Mouse (Mus musculus) myocyte (in vitro differentiated cells): Measurements from ENCODE around the gene BC048403. TPM values are rescaled to one million over a fixed set of nuclear protein-coding genes. Genes with fewer than 3 reads are reported as not detected.

Source experiments
- H3K27me3 ChIP-seq: one replicate; pipeline ENCODE4 v1.6.1; 2011; ENCODE audit not compliant: control insufficient read depth, insufficient read depth, insufficient read length
- H3K36me3 ChIP-seq: one replicate; pipeline ENCODE4 v1.6.1; 2011; ENCODE audit not compliant: control insufficient read depth, insufficient read depth
- H3K4me2 ChIP-seq: one replicate; pipeline ENCODE4 v1.6.1; 2011; ENCODE audit warnings: low read depth, control low read depth
- H3K4me3 ChIP-seq: one replicate; pipeline ENCODE4 v1.5.1; 2011; ENCODE audit warnings: mild to moderate bottlenecking, control low read depth, moderate library complexity
- H3K79me2 ChIP-seq: one replicate; pipeline ENCODE4 v1.6.1; 2011; ENCODE audit not compliant: control insufficient read depth, insufficient read depth
- H3ac ChIP-seq: one replicate; pipeline ENCODE4 v1.6.1; 2011; ENCODE audit not compliant: control insufficient read depth, insufficient read length
- CEBPB ChIP-seq: IDR thresholded peaks from 2 replicates; pipeline ENCODE4 v1.6.1; 2011; ENCODE audit warnings: mild to moderate bottlenecking, moderate library complexity; ENCODE audit not compliant: poor library complexity, insufficient read depth, severe bottlenecking
- E2F4 ChIP-seq: IDR thresholded peaks from one replicate; pipeline ENCODE4 v1.6.1; 2011; ENCODE audit warnings: mild to moderate bottlenecking, control low read depth, moderate library complexity; ENCODE audit not compliant: insufficient read depth
- MAX ChIP-seq: IDR thresholded peaks from one replicate; pipeline ENCODE4 v1.6.1; 2011; ENCODE audit warnings: low read depth, mild to moderate bottlenecking, control low read depth
- MYOD1 ChIP-seq, 3 experiments: IDR thresholded peaks; one replicate each; pipeline ENCODE4 v1.6.1; 2011; ENCODE audit warnings: control low read depth in 2 of 3, low read depth in 2 of 3, mild to moderate bottlenecking in 2 of 3, moderate library complexity in 1 of 3; ENCODE audit not compliant: insufficient read length in 2 of 3, control insufficient read depth in 1 of 3
- MYOG ChIP-seq, 3 experiments: IDR thresholded peaks; one replicate each; pipeline ENCODE4 v1.6.1; 2011; ENCODE audit warnings: control low read depth in 2 of 3, low read depth in 2 of 3, mild to moderate bottlenecking in 2 of 3; ENCODE audit not compliant: insufficient read length in 2 of 3, control insufficient read depth in 1 of 3, insufficient read depth in 1 of 3
- POLR2A ChIP-seq: IDR thresholded peaks from one replicate; pipeline ENCODE4 v1.6.1; 2011; ENCODE audit warnings: low read depth, mild to moderate bottlenecking, control low read depth, moderate library complexity; ENCODE audit not compliant: insufficient read length
- POLR2AphosphoS2 ChIP-seq: IDR thresholded peaks from one replicate; pipeline ENCODE4 v1.6.1; 2011; ENCODE audit warnings: low read depth, control low read depth; ENCODE audit not compliant: insufficient read length
- REST ChIP-seq: IDR thresholded peaks from one replicate; pipeline ENCODE4 v1.6.1; 2011; ENCODE audit warnings: mild to moderate bottlenecking, control low read depth, moderate library complexity; ENCODE audit not compliant: insufficient read depth, insufficient read length
- SRF ChIP-seq: IDR thresholded peaks from one replicate; pipeline ENCODE4 v1.6.1; 2011; ENCODE audit warnings: low read depth; ENCODE audit not compliant: control insufficient read depth, insufficient read length
- TCF12 ChIP-seq: IDR thresholded peaks from one replicate; pipeline ENCODE4 v1.6.1; 2011; ENCODE audit warnings: mild to moderate bottlenecking, control low read depth; ENCODE audit not compliant: poor library complexity, insufficient read depth, severe bottlenecking
- TCF3 ChIP-seq: IDR thresholded peaks from one replicate; pipeline ENCODE4 v1.6.1; 2011; ENCODE audit warnings: low read depth, control low read depth; ENCODE audit not compliant: insufficient read length
- USF1 ChIP-seq: IDR thresholded peaks from one replicate; pipeline ENCODE4 v1.6.1; 2011; ENCODE audit warnings: low read depth, mild to moderate bottlenecking, control low read depth, moderate library complexity
- polyA plus RNA-seq: library from polyadenylated mRNA; unstranded; fragments of >200 nt; fragmentation: generic; extraction: Trizol; gene quantifications from one replicate; pipeline ENCODE4 v1.2.1, GENCODE M21; 2012; ENCODE audit warnings: missing spikeins

Gene BC048403
- polyA plus RNA-seq, 1 experiment = 2.8 TPM

- Histone ChIP-seq H3K27me3 (no peaks in the 10 kb centered on the region), H3K4me3 (no peak overlapping the region), H3K4me2 (no peak overlapping the region), H3ac (no peak overlapping the region), H3K79me2 (no peaks in the 10 kb centered on the region), H3K36me3 (no peaks in the 10 kb centered on the region)
- TF ChIP-seq POLR2A (no peak), USF1 (no peak), TCF12 (no peak), MYOD1 (IDR thresholded peaks at IDR 0.05; ENCODE audit: control insufficient read depth in 1 of 3, insufficient read length in 2 of 3, low read depth in 2 of 3) (no peak), REST (no peak), POLR2AphosphoS2 (no peak), CEBPB (no peak), MYOG (IDR thresholded peaks at IDR 0.05; ENCODE audit: control insufficient read depth in 1 of 3, insufficient read depth in 1 of 3, insufficient read length in 2 of 3, low read depth in 2 of 3) (no peak), MAX (no peak), TCF3 (no peak), E2F4 (no peak), SRF (no peak)
Observed at GRCm38 (mm10) chr10:121703619-121704018, 36.1 kb upstream of the BC048403 start.

- no peak overlapping the region for H3K4me3 ChIP-seq
- no peak overlapping the region for H3K4me2 ChIP-seq
- H3ac ChIP-seq = no peak overlapping the region
- no peak for TF ChIP-seq MYOG (IDR thresholded peaks at IDR 0.05; ENCODE audit: control insufficient read depth in 1 of 3, insufficient read depth in 1 of 3, insufficient read length in 2 of 3, low read depth in 2 of 3)
- TF ChIP-seq E2F4 = no peak
- no peak for TF ChIP-seq MYOD1 (IDR thresholded peaks at IDR 0.05; ENCODE audit: control insufficient read depth in 1 of 3, insufficient read length in 2 of 3, low read depth in 2 of 3)
- no peak for TF ChIP-seq POLR2AphosphoS2
- no peak for TF ChIP-seq USF1
- no peak for TF ChIP-seq SRF
- no peak for TF ChIP-seq REST
- TF ChIP-seq MAX = no peak
- TF ChIP-seq CEBPB = no peak
- H3K27me3 ChIP-seq = no peaks in the 10 kb centered on the region
- H3K36me3 ChIP-seq = no peaks in the 10 kb centered on the region
- no peaks in the 10 kb centered on the region for H3K79me2 ChIP-seq
Observed at GRCm38 (mm10) chr10:121704871-121705270, 34.9 kb upstream of the BC048403 start.

- TF ChIP-seq MYOG (IDR thresholded peaks at IDR 0.05; ENCODE audit: control insufficient read depth in 1 of 3, insufficient read depth in 1 of 3, insufficient read length in 2 of 3, low read depth in 2 of 3) (no peak), CEBPB (no peak)
- no peaks in the 10 kb centered on the region for H3K36me3 ChIP-seq
- no peaks in the 10 kb centered on the region for H3K79me2 ChIP-seq
- no peaks in the 10 kb centered on the region for H3K27me3 ChIP-seq
- H3K4me2 ChIP-seq = no peak overlapping the region
- H3ac ChIP-seq = no peak overlapping the region
- no peak overlapping the region for H3K4me3 ChIP-seq
Observed at GRCm38 (mm10) chr10:121705399-121706163, 34.2 kb upstream of the BC048403 start.

- no peak for TF ChIP-seq POLR2A
- TF ChIP-seq TCF3 = no peak
- no peak for TF ChIP-seq MYOD1 (IDR thresholded peaks at IDR 0.05; ENCODE audit: control insufficient read depth in 1 of 3, insufficient read length in 2 of 3, low read depth in 2 of 3)
- H3K4me2 ChIP-seq = no peak overlapping the region
- no peaks in the 10 kb centered on the region for H3K79me2 ChIP-seq
- no peaks in the 10 kb centered on the region for H3K27me3 ChIP-seq
- no peaks in the 10 kb centered on the region for H3K36me3 ChIP-seq
- H3ac ChIP-seq = no peak overlapping the region
- no peak overlapping the region for H3K4me3 ChIP-seq
Observed at GRCm38 (mm10) chr10:121716862-121717261, 22.9 kb upstream of the BC048403 start.

GRCm38 (mm10) chr10:121718896-121719585 is 20.7 kb upstream of the BC048403 start:
- Histone ChIP-seq H3K4me3 (no peak overlapping the region), H3K79me2 (no peaks in the 10 kb centered on the region), H3K27me3 (no peaks in the 10 kb centered on the region), H3ac (no peak overlapping the region), H3K4me2 (no peak overlapping the region), H3K36me3 (no peaks in the 10 kb centered on the region)
- TF ChIP-seq POLR2A (no peak), CEBPB (no peak)
